Mouse (Mus musculus) forebrain, embryonic 13.5 days (tissue): Measurements from ENCODE around the gene Akr1b8. TPM values are rescaled to one million over a fixed set of nuclear protein-coding genes. Genes with fewer than 3 reads are reported as not detected.
"Not testable (repeated sequence)": the region's sequence is repeated elsewhere in the genome, so short reads cannot be mapped to it uniquely, and the experiment has no call there.

Experiments used
- ATAC-seq: fragments of 200-750 bp; cut with Nextera tagmentation; 2 replicates; pipeline ENCODE4 v1.8.0; 2017
- H3K27ac ChIP-seq: fragments of 300-500 bp; sonication (generic); 2 replicates; pipeline ENCODE4 v1.5.1; 2015; ENCODE audit warnings: inconsistent platforms, mild to moderate bottlenecking, moderate library complexity
- H3K27me3 ChIP-seq: fragments of 300-500 bp; sonication (generic); 2 replicates; pipeline ENCODE4 v1.6.1; 2015; ENCODE audit warnings: mild to moderate bottlenecking, inconsistent platforms
- H3K36me3 ChIP-seq: fragments of 300-500 bp; sonication (generic); 2 replicates; pipeline ENCODE4 v1.6.1; 2015; ENCODE audit warnings: mild to moderate bottlenecking, inconsistent platforms; ENCODE audit not compliant: poor library complexity, severe bottlenecking
- H3K4me1 ChIP-seq: fragments of 300-500 bp; sonication (generic); 2 replicates; pipeline ENCODE4 v1.6.1; 2015; ENCODE audit warnings: inconsistent platforms
- H3K4me2 ChIP-seq: fragments of 300-500 bp; sonication (generic); 2 replicates; pipeline ENCODE4 v1.6.1; 2015; ENCODE audit warnings: inconsistent platforms, mild to moderate bottlenecking, moderate library complexity
- H3K4me3 ChIP-seq: fragments of 300-500 bp; sonication (generic); 2 replicates; pipeline ENCODE4 v1.5.1; 2015; ENCODE audit warnings: mild to moderate bottlenecking, inconsistent platforms
- H3K9ac ChIP-seq: fragments of 300-500 bp; sonication (generic); 2 replicates; pipeline ENCODE4 v1.6.1; 2015; ENCODE audit warnings: mild to moderate bottlenecking, inconsistent platforms
- H3K9me3 ChIP-seq: fragments of 300-500 bp; sonication (generic); replicated peaks from 2 replicates; pipeline ENCODE4 v1.6.1; 2016; ENCODE audit warnings: inconsistent platforms
- WGBS: fragments of 180-500 bp; shearing (Covaris S2); methylation state at CpG from one replicate; pipeline ENCODE4 v1.1.7; 2015; 5-methylcytosine and 5-hydroxymethylcytosine counted together
- polyA plus RNA-seq: library from polyadenylated mRNA; unstranded; fragments of >200 nt; fragmentation: Nextera tagmentation; extraction: Ambion mirVana; gene quantifications from 2 replicates; pipeline ENCODE4 v1.2.1, GENCODE M21; 2015

The Akr1b8 gene
- polyA plus RNA-seq, 1 experiment from 2014 or later, result 7.4 TPM

DNA sequence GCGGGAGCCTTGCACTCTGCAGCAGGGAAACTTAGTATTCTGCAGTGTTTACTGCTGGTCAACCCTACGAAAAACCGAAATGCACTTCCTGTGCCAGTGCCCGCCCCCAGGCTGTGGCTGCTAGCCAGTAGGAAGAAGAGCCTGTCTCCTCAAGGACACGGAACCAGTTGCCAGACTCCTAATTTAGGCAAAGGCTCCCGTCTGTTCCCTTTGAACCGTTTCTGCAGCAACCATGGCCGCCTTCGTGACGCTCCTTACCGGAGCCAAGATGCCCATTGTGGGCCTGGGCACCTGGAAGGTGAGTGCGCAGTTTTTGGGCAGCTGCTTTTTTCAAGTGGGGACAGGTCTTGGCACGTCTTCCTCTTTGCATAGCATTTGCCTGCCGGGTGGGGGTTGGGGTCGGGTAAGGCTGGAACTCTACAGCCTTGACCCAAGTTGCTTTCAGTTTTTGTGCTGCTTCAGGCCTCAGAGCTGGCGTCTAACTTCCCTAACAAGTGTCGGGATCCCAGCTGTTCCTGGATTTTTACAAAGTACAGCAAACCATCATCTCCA lies 30.3 kb downstream of the Akr1b8 start, which contains the start of gene Akr1b10:
TSS of gene Akr1b10 (plus strand) at position 109 of the 552 bp plus-strand sequence.
- peak; percentile 72 for ATAC-seq
- peaks cover 14% of the 10 kb centered on the region for H3K4me1 ChIP-seq
- no peaks in the 10 kb centered on the region for H3K27me3 ChIP-seq
- H3K4me2 ChIP-seq, result peak within 1 kb of the TSS; percentile 75
- H3K9ac ChIP-seq, result peak within 1 kb of the TSS; percentile 50
- no peaks in the 10 kb centered on the region for H3K36me3 ChIP-seq
- no peaks in the 10 kb centered on the region for H3K9me3 ChIP-seq
- H3K27ac ChIP-seq, result no peak within 1 kb of the TSS
- WGBS, result 1% methylated on average over 17 of the region's 17 CpGs
- peak within 1 kb of the TSS; percentile 42 for H3K4me3 ChIP-seq

DNA sequence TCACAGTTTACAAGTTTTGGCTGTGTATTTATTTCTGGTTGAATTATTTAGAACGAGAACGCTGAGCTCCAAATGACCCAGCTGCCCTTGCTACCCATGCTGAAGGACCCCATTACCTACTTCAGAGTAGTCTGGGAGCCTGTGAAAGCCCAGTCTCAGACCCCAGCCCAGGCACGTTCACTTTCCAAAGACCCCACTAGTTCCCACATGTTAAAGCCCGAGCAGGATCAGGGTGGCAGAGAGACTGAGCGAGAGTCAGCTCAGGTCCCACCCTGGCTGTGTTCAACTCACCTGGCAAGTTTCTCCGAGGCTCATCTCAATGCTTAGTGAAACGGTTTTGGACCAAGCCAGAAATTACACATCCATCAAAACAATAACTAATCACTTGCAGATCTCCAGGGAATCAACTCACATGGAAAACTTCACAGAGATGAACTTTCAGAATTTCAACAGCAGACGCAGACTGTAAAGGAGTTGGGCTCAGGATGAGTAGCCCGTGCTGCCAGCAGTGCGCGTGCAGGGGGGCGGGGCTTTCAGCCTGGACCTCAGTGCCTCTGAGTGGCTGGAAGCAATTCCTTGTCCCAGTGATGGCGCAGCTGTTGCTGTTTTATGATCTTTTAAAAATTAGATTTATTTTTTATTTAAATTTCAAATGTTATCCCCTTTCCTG lies 30.9 kb downstream of the Akr1b8 start:
- WGBS, result 5% methylated on average over 13 of the region's 13 CpGs
- H3K4me3 ChIP-seq, result peak overlapping the region; percentile 42
- peak overlapping the region; percentile 50; the same call in 1 of the 2 replicates for H3K9ac ChIP-seq
- no peaks in the 10 kb centered on the region for H3K27me3 ChIP-seq
- no peaks in the 10 kb centered on the region for H3K9me3 ChIP-seq
- peaks cover 14% of the 10 kb centered on the region for H3K4me1 ChIP-seq
- H3K4me2 ChIP-seq, result peak overlapping the region; percentile 75
- ATAC-seq, result peak; percentile 74; the same call in 1 of the 2 replicates
- H3K36me3 ChIP-seq, result no peaks in the 10 kb centered on the region
- no peak overlapping the region for H3K27ac ChIP-seq

DNA sequence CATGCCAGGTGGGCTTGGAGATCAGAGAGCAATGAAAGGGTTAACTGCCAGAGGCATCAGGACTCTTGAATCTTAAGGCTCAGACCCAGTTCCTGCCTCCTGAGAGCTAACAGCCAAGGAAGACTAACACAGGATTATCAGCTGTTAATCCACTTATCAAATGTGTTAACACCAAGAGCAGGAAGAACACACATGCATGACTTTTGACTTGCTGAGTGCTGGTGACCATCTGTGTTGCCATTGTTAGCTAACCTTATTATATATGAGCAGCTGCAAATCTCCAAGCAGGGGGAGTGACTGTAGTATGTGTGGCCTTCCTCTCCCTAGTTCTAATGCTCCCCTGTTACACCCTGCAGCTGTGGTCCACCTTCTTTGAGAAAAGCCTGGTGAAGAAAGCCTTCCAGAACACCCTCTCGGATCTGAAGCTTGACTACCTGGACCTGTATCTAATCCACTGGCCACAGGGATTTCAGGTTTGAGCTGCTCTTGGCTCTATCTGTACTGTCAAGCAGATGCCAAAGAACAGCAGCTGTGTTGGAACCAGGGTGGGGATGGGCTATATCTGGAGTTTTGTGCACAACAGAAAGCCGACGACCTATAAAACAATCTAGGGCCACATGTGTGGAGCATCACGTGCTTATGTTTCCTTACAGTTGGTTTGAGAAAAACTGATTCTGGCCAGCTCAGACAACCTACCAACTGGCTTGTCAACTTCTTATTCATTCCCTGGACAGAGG lies 34.7 kb downstream of the Akr1b8 start:
- WGBS, result 92% methylated on average over 4 of the region's 4 CpGs

DNA sequence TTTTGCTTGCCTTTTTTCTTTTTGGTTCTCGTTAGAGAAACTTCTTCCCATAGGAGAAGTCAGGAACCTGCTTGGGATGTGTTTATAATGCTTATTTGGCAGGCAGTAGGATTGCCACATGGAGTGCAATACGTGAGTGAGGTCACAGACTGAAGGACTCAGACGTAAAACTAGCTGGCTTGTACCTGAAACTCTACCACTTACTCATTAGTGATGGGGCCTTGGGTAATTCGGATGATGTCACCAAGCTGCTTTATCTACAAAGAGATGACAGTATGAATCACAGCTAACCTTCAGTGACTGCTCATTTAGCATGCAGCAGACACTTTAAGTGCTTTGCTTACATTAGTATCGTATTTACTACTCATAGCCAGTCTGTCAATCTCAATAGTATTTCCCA lies 42.0 kb downstream of the Akr1b8 start:
- ATAC-seq, result no peak
- Histone ChIP-seq H3K4me2 (no peak overlapping the region), H3K27ac (no peak overlapping the region), H3K9ac (no peak overlapping the region), H3K27me3 (no peaks in the 10 kb centered on the region), H3K4me3 (no peak overlapping the region), H3K4me1 (no peaks in the 10 kb centered on the region), H3K36me3 (peaks cover 6% of the 10 kb centered on the region; the same call in 1 of the 2 replicates), H3K9me3 (peaks cover 7% of the 10 kb centered on the region; the same call in 1 of the 2 replicates)
- WGBS, result 74% methylated on average over 5 of the region's 5 CpGs

More for the DNA sequence above, 34.7 kb downstream of the Akr1b8 start:
- ATAC-seq, result no peak
- Histone ChIP-seq H3K27ac (no peak overlapping the region), H3K36me3 (peaks cover 8% of the 10 kb centered on the region; the same call in 1 of the 2 replicates), H3K9ac (no peak overlapping the region), H3K27me3 (no peaks in the 10 kb centered on the region), H3K4me3 (no peak overlapping the region), H3K4me2 (no peak overlapping the region), H3K9me3 (peaks cover 10% of the 10 kb centered on the region; the same call in 1 of the 2 replicates), H3K4me1 (peaks cover 14% of the 10 kb centered on the region)

DNA sequence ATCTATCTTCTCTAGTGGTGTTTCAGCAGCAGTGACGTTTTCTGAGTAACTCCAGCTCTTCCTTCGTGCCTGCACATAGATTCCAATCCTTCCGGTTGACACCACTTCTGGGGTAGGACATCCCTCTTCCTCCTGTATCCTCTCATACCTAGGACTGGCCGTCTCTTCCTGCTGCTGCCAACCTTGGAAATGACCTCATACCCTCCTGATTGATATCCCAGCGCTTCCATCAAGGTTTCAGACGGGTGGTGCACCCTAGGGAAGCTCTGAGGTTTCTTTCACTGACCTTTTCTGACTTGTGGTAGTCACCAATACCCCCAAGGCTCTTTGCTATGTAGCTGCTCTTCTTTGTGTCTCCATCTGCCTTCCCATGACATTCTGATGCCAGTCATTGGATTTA lies 44.5 kb downstream of the Akr1b8 start:
- no peaks in the 10 kb centered on the region for H3K27me3 ChIP-seq
- H3K4me1 ChIP-seq, result no peaks in the 10 kb centered on the region
- WGBS, result 95% methylated on average over 6 of the region's 6 CpGs
- H3K4me2 ChIP-seq, result no peak overlapping the region
- H3K9ac ChIP-seq, result no peak overlapping the region
- ATAC-seq, result no peak
- H3K9me3 ChIP-seq, result no peaks in the 10 kb centered on the region
- no peaks in the 10 kb centered on the region for H3K36me3 ChIP-seq
- H3K4me3 ChIP-seq, result no peak overlapping the region
- no peak overlapping the region for H3K27ac ChIP-seq

DNA sequence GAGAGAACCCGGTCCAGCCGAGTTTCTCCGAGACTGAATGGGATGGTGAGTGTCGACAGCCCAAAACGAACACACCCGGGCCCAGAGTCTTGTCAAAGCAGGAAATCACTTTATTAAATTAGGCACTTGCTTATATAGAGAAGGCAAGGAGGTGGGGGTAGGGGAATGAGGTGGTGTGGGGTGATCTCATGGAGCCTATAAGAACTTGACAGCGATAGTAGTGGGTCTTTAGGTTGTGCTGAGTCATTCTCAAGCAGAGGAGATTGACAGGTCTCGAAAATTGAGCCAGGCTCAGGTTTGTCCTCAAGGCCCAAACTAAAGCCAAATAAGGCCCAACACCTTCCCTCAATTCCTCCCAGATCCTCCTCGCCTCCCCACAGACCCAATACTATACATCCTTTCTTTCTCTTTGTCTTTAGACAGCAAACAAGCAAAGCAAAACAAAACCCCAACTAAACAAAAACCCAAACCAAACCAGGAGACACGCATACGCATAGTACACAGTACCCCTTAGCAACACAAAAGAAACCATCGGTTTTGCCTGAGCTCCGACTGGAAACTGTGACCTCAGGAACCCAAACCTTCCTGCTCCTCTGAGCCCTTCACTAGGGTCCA lies 45.8 kb downstream of the Akr1b8 start:
- no peak overlapping the region for H3K27ac ChIP-seq
- H3K4me1 ChIP-seq, result no peaks in the 10 kb centered on the region
- no peak for ATAC-seq
- no peak overlapping the region for H3K9ac ChIP-seq
- no peaks in the 10 kb centered on the region for H3K36me3 ChIP-seq
- H3K4me3 ChIP-seq, result no peak overlapping the region
- no peaks in the 10 kb centered on the region for H3K9me3 ChIP-seq
- H3K27me3 ChIP-seq, result no peaks in the 10 kb centered on the region
- 89% methylated on average over 13 of the region's 13 CpGs for WGBS
- H3K4me2 ChIP-seq, result no peak overlapping the region

DNA sequence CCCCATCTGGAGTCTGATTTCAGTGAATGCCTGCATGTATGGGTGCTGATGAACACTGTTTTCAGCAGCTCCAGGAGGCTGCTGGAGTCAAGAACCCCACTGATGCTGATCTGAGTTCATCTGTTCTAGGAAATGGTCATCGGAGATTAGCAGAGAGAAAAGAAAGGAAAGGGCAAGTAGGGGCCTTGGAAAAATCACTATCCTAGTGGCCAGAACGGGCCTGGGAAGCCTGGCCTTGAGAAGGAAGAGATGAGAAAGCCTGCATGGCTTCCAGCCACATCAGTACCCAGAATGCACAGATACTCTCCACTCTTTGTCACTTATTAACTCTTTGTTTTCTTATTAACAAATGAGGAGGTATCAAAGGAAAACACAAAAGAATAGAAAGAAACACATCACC lies 46.8 kb downstream of the Akr1b8 start:
- Histone ChIP-seq H3K9me3 (no peaks in the 10 kb centered on the region), H3K4me3 (no peak overlapping the region), H3K4me2 (no peak overlapping the region), H3K27ac (no peak overlapping the region), H3K9ac (no peak overlapping the region), H3K27me3 (no peaks in the 10 kb centered on the region), H3K4me1 (no peaks in the 10 kb centered on the region), H3K36me3 (no peaks in the 10 kb centered on the region)
- no peak for ATAC-seq
- 82% methylated on average over 2 of the region's 2 CpGs for WGBS

DNA sequence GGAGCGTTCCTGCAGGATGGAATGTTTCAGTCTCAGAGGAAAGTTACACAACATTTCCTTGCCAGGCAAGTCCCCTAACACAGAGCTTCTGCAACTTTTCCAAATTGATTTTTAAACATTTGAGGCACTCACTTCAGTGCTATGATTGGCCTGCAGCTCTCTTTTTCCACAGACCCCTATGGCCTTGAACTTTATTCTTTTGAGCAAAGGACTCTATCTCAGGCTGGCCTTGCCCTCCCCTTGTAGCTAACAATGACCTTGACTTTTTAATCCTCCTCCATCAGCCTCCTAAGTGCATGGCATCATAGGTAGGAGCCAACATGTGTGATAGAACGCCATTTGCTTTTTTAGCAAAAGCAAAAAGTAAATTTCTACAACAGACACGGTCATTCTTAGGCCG lies 52.8 kb downstream of the Akr1b8 start:
- Histone ChIP-seq H3K4me2 (no peak overlapping the region), H3K4me3 (no peak overlapping the region), H3K27me3 (no peaks in the 10 kb centered on the region), H3K36me3 (no peaks in the 10 kb centered on the region), H3K27ac (no peak overlapping the region), H3K9me3 (no peaks in the 10 kb centered on the region), H3K4me1 (no peaks in the 10 kb centered on the region), H3K9ac (no peak overlapping the region)
- ATAC-seq, result no peak
- WGBS, result 90% methylated on average over 4 of the region's 4 CpGs

DNA sequence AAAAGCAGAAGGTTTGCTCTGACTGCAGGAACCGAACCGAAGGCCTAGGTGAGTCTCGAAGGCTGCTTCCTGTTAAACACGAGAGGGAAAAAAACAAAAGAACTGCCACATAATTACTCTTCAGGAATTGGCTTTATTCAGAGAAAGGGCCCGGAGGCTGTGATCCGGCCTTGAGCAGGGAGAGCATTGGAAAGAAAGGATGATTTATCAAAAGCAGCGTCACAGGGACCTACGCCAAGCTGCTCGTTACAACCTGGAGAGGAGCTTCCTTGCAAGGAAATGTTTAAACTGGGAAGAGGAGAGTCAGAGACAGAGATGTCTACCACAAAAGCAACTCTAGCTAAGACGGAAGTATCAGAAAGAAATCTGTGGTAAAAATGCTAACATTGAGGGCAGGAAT lies 53.5 kb downstream of the Akr1b8 start:
- H3K36me3 ChIP-seq, result no peaks in the 10 kb centered on the region
- H3K9me3 ChIP-seq, result no peaks in the 10 kb centered on the region
- H3K4me2 ChIP-seq, result no peak overlapping the region
- H3K27ac ChIP-seq, result no peak overlapping the region
- no peak overlapping the region for H3K9ac ChIP-seq
- H3K4me1 ChIP-seq, result no peaks in the 10 kb centered on the region
- no peak for ATAC-seq
- WGBS, result 64% methylated on average over 10 of the region's 10 CpGs
- no peaks in the 10 kb centered on the region for H3K27me3 ChIP-seq
- no peak overlapping the region for H3K4me3 ChIP-seq

DNA sequence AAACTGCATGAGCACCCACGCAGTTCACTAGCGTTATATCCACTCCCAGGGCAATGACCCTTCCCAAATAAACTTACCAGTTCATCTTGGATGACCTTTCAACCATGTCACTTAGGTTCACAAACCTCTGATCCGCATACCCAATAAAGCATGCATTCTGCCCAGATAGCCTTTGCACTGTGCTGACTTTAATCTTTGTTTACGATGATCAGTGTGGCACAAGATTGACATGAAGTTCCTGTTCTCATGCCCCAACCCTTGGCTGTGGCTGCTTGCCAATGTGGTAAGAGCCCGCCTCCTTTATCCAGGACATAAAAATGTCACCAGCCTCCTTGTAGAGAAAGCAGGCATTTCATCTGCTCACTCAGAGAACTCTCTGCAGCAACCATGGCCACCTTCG lies 58.1 kb downstream of the Akr1b8 start, which contains the start of gene Akr1b7:
TSS of gene Akr1b7 (plus strand) at position 312 of the 400 bp plus-strand sequence.
- Histone ChIP-seq H3K4me2 (no peak within 1 kb of the TSS), H3K27me3 (no peaks in the 10 kb centered on the region), H3K4me1 (no peaks in the 10 kb centered on the region), H3K9ac (no peak within 1 kb of the TSS), H3K27ac (no peak within 1 kb of the TSS), H3K4me3 (no peak within 1 kb of the TSS), H3K36me3 (no peaks in the 10 kb centered on the region), H3K9me3 (no peaks in the 10 kb centered on the region)
- 88% methylated on average over 6 of the region's 6 CpGs for WGBS
- ATAC-seq, result no peak

DNA sequence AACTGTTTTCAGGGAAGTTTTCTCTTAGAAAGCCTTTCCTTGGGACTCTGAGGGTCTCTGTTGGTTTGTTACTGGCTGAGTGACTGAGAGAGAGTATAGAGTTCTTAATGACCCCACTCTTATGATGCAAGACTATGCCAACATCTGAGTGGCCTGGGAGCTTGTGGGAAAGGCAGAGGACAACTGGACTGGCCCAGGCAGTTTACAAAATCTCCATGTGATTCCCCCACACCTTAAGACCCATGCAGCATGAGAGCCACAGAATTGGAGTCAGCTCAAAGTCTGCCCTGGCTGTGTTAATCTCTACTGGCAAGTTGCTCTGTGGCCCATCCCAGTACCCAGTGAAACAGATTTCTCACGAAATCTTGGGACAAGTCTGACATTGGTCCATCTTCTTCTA lies 58.8 kb downstream of the Akr1b8 start:
- 74% methylated on average over 1 of the region's 1 CpGs for WGBS
- Histone ChIP-seq H3K27ac (no peak overlapping the region), H3K36me3 (no peaks in the 10 kb centered on the region), H3K27me3 (no peaks in the 10 kb centered on the region), H3K4me2 (no peak overlapping the region), H3K9me3 (no peaks in the 10 kb centered on the region), H3K4me1 (no peaks in the 10 kb centered on the region), H3K4me3 (no peak overlapping the region), H3K9ac (no peak overlapping the region)
- ATAC-seq, result no peak

DNA sequence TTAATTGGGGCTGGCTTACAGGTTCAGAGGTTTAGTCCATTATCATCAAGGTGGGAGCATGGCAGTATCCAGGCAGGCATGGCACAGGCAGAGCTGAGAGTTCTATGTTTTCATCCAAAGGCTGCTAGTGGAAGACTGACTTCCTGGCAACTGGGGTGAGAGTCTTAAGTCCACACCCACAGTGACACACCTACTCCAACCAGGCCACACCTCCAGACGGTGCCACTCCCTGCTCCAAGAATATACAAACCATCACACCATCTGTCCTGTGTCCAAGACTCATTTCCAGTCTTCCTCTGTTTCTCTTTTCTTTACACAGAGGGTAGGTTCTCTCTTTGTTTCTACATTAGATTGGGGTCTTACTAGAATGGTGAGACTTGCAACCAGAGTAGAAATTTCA lies 59.5 kb downstream of the Akr1b8 start:
- not testable (repeated sequence) for H3K36me3 ChIP-seq
- WGBS, result 83% methylated on average over 1 of the region's 1 CpGs

More for the DNA sequence above, 59.5 kb downstream of the Akr1b8 start:
- not testable (repeated sequence) for H3K27ac ChIP-seq, H3K4me1 ChIP-seq, H3K4me2 ChIP-seq, ATAC-seq, H3K9me3 ChIP-seq, H3K4me3 ChIP-seq, H3K27me3 ChIP-seq, H3K9ac ChIP-seq
